15 mouse cellular contexts compared by ENCODE assay signal in genomic region chr17:87314121-87314520, GRCm38 (mm10). TPM values are rescaled to one million over a fixed set of nuclear protein-coding genes. Genes with fewer than 3 reads are reported as not detected.
DNase-seq lines count a peak whose midpoint lies in the region; ATAC-seq and TF ChIP-seq lines count a peak whose summit lies in the region.
"Had no signal": no experiment of that assay in that cellular context is flagged by ENCODE, and none has a peak within 500 bp of the region (broad histone marks: within the 10 kb centered on the region; RNA-seq: fewer than 3 reads in every experiment).

No protein-coding gene starts in this region.

- H3K36me3 ChIP-seq in intestine, postnatal 0 days (ENCODE audit: control insufficient read depth, insufficient read depth) = peaks cover 14% of the 10 kb centered on the region
- H3K36me3 ChIP-seq in intestine, embryonic 16.5 days (ENCODE audit: control insufficient read depth, insufficient read depth, low read length) = 0 out of 2 replicates have a peak, but pooled peaks cover 3% of the 10 kb centered on the region
- H3K36me3 ChIP-seq in embryonic facial prominence, embryonic 15.5 days = no peaks in the 10 kb centered on the region
- no peaks in the 10 kb centered on the region for H3K36me3 ChIP-seq in limb, embryonic 15.5 days
- H3K36me3 ChIP-seq: limb, embryonic 12.5 days; lung, embryonic 15.5 days; stomach, embryonic 15.5 days had no signal

- peak overlapping the region; percentile 91 for H3K27ac ChIP-seq in intestine, postnatal 0 days (ENCODE audit: low read depth, low read length)
- no peak overlapping the region for H3K27ac ChIP-seq in intestine, embryonic 16.5 days (ENCODE audit: low read length)
- 0 out of 2 replicates have a peak overlapping the region, but pooled peaks have one; percentile 71 for H3K27ac ChIP-seq in embryonic facial prominence, embryonic 15.5 days (replicated peaks)
- 0 out of 2 replicates have a peak overlapping the region, but pooled peaks have one; percentile 9 for H3K27ac ChIP-seq in limb, embryonic 15.5 days
- H3K27ac ChIP-seq: hindbrain, embryonic 14.5 days; limb, embryonic 12.5 days; lung, embryonic 15.5 days; stomach, embryonic 15.5 days had no signal

- WGBS in intestine, postnatal 0 days = 81% methylated on average over 8 of the region's 8 CpGs
- 76% methylated on average over 8 of the region's 8 CpGs for WGBS in intestine, embryonic 16.5 days
- WGBS in embryonic facial prominence, embryonic 15.5 days = 75% methylated on average over 8 of the region's 8 CpGs
- 70% methylated on average over 8 of the region's 8 CpGs for WGBS in limb, embryonic 15.5 days

- H3K4me1 ChIP-seq in intestine, postnatal 0 days (replicated peaks; ENCODE audit: control insufficient read depth, insufficient read depth, low read length) = peaks cover 13% of the 10 kb centered on the region
- H3K4me1 ChIP-seq in intestine, embryonic 16.5 days (ENCODE audit: control insufficient read depth, insufficient read depth, low read length) = peaks cover 32% of the 10 kb centered on the region
- H3K4me1 ChIP-seq in embryonic facial prominence, embryonic 15.5 days = peaks cover 45% of the 10 kb centered on the region
- peaks cover 37% of the 10 kb centered on the region for H3K4me1 ChIP-seq in limb, embryonic 15.5 days

- no peak overlapping the region for H3K9ac ChIP-seq in intestine, postnatal 0 days (ENCODE audit: low read depth, low read length)
- H3K9ac ChIP-seq in intestine, embryonic 16.5 days (ENCODE audit: low read depth, low read length) = no peak overlapping the region
- no peak overlapping the region for H3K9ac ChIP-seq in embryonic facial prominence, embryonic 15.5 days
- H3K9ac ChIP-seq in limb, embryonic 15.5 days = no peak overlapping the region
- H3K9ac ChIP-seq: lung, embryonic 15.5 days; stomach, embryonic 15.5 days had no signal

- TF ChIP-seq CTCF in intestine, postnatal 0 days (IDR thresholded peaks at IDR 0.05; ENCODE audit: low read depth) = no peak

- H3K4me2 ChIP-seq in intestine, postnatal 0 days (replicated peaks; ENCODE audit: low read depth) = no peak overlapping the region
- no peak overlapping the region for H3K4me2 ChIP-seq in intestine, embryonic 16.5 days (ENCODE audit: low read depth, low read length)
- H3K4me2 ChIP-seq in embryonic facial prominence, embryonic 15.5 days (replicated peaks) = peak overlapping the region; percentile 28; the same call in 1 of the 2 replicates
- H3K4me2 ChIP-seq in limb, embryonic 15.5 days = no peak overlapping the region; the same call in 1 of the 2 replicates
- H3K4me2 ChIP-seq: heart, embryonic 11.5 days; hindbrain, embryonic 14.5 days; liver, embryonic 11.5 days; midbrain, embryonic 11.5 days had no signal

- H3K9me3 ChIP-seq in intestine, postnatal 0 days (ENCODE audit: control insufficient read depth) = no peaks in the 10 kb centered on the region
- H3K9me3 ChIP-seq in intestine, embryonic 16.5 days (ENCODE audit: control insufficient read depth, low read length) = no peaks in the 10 kb centered on the region
- H3K9me3 ChIP-seq in embryonic facial prominence, embryonic 15.5 days (replicated peaks) = no peaks in the 10 kb centered on the region
- H3K9me3 ChIP-seq in limb, embryonic 15.5 days = no peaks in the 10 kb centered on the region
- H3K9me3 ChIP-seq: limb, embryonic 12.5 days; lung, embryonic 15.5 days; stomach, embryonic 15.5 days had no signal

- H3K4me3 ChIP-seq in intestine, postnatal 0 days (ENCODE audit: low read depth, low read length) = no peak overlapping the region
- H3K4me3 ChIP-seq in intestine, embryonic 16.5 days (ENCODE audit: low read length) = no peak overlapping the region
- H3K4me3 ChIP-seq in embryonic facial prominence, embryonic 15.5 days (replicated peaks) = no peak overlapping the region
- H3K4me3 ChIP-seq in limb, embryonic 15.5 days = no peak overlapping the region
- H3K4me3 ChIP-seq: limb, embryonic 12.5 days; lung, embryonic 15.5 days; stomach, embryonic 15.5 days had no signal

- intact Hi-C loops in left cerebral cortex, postnatal 36 days (cut with DNase I) = loop anchor here (1.0 to 10.0 kb wide), 4 partner anchors 133 to 351 kb away; partner anchors contain the start of gene Calm2

- no peak for ATAC-seq in intestine, postnatal 0 days
- no peak for ATAC-seq in intestine, embryonic 16.5 days
- no peak for ATAC-seq in embryonic facial prominence, embryonic 15.5 days (ENCODE audit: insufficient number of reproducible peaks, low FRiP score, low TSS enrichment, low read depth)
- ATAC-seq in limb, embryonic 15.5 days (ENCODE audit: insufficient number of reproducible peaks, low FRiP score, low TSS enrichment, low read depth) = no peak

- no peaks in the 10 kb centered on the region for H3K27me3 ChIP-seq in intestine, postnatal 0 days (replicated peaks; ENCODE audit: control insufficient read depth, insufficient read depth, low read length)
- no peaks in the 10 kb centered on the region for H3K27me3 ChIP-seq in intestine, embryonic 16.5 days (replicated peaks; ENCODE audit: control insufficient read depth, insufficient read depth, low read length)
- no peaks in the 10 kb centered on the region for H3K27me3 ChIP-seq in embryonic facial prominence, embryonic 15.5 days
- H3K27me3 ChIP-seq in limb, embryonic 15.5 days = no peaks in the 10 kb centered on the region; the same call in 1 of the 2 replicates
- H3K27me3 ChIP-seq: limb, embryonic 12.5 days; lung, embryonic 15.5 days; stomach, embryonic 15.5 days had no signal

- peak; percentile 45 for DNase-seq in cerebellum, adult 9-10 months
- no peak for DNase-seq in cerebellum, adult 11-12 months
- DNase-seq in left cerebral cortex, postnatal 36 days (ENCODE audit: low spot score in 2 of 2) = no peak
- no peak for DNase-seq in urinary bladder, postnatal 4 days (ENCODE audit: low spot score in 2 of 2)

RNA-seq across cellular contexts. Expression of gene Ttc7, which starts 31.4 kb away (rescaled TPM):
- polyA plus RNA-seq in intestine, postnatal 0 days (2015; fragmentation: Nextera tagmentation; extraction: Ambion mirVana) = 61.7 and 69.2 TPM in 2 replicates
- polyA plus RNA-seq in intestine, embryonic 16.5 days (2015; fragmentation: Nextera tagmentation; extraction: Ambion mirVana) = 21.7 and 27.1 TPM in 2 replicates
- polyA plus RNA-seq in embryonic facial prominence, embryonic 15.5 days (2015; fragmentation: Nextera tagmentation; extraction: Ambion mirVana) = 14.5 and 17.3 TPM in 2 replicates
- 11.6 and 14.9 TPM in 2 replicates for polyA plus RNA-seq in limb, embryonic 15.5 days (2015; fragmentation: Nextera tagmentation; extraction: Ambion mirVana)
- total RNA-seq in left cerebral cortex, postnatal 36 days (2021) = 10 to 100 TPM; 13.1 to 14.7 TPM

RNA-seq across cellular contexts. Expression of gene Mcfd2, which starts 48.4 kb away (rescaled TPM):
- 220 and 231 TPM in 2 replicates for polyA plus RNA-seq in intestine, postnatal 0 days (2015; fragmentation: Nextera tagmentation; extraction: Ambion mirVana)
- polyA plus RNA-seq in intestine, embryonic 16.5 days (2015; fragmentation: Nextera tagmentation; extraction: Ambion mirVana) = 150 and 184 TPM in 2 replicates
- polyA plus RNA-seq in embryonic facial prominence, embryonic 15.5 days (2015; fragmentation: Nextera tagmentation; extraction: Ambion mirVana) = 102 and 104 TPM in 2 replicates
- 92.1 and 100 TPM in 2 replicates for polyA plus RNA-seq in limb, embryonic 15.5 days (2015; fragmentation: Nextera tagmentation; extraction: Ambion mirVana)
- total RNA-seq in left cerebral cortex, postnatal 36 days (2021) = 10 to 100 TPM; 50.3 to 55.8 TPM
